Mouse (Mus musculus): ENCODE measurements around the gene Xylt1. TPM values are rescaled to one million over a fixed set of nuclear protein-coding genes. Genes with fewer than 3 reads are reported as not detected.

Xylt1 gene
- polyA plus RNA-seq, 1 experiment, result 2.7 TPM

DNA sequence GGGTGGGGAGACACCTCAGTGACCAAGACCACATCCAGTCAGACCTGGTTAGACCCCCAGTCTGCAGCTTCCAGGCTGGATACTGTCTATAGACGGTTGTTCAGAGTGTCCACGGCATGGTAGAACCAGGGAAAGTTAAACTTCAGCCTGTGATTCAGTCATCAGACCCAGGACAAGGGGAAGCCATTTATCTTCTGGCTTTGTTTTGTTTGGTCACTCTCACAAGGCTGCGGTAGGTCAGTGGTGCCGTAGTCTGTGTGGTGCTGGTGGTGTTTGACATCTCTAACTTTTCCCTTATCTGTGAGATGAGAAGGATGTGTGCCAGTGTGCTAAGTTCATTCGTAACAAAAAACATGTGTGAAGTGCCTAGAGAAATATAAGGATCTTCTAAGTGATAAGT is 152.4 kb downstream of the Xylt1 start:
- no peak overlapping the region for H3K4me3 ChIP-seq (replicated peaks; ENCODE audit: extremely low read depth, low read depth, low read length)
- TF ChIP-seq POLR2A (IDR thresholded peaks at IDR 0.05; ENCODE audit: borderline replicate concordance, extremely low read depth, low read depth, low read length) (no peak), CTCF (IDR thresholded peaks at IDR 0.05; ENCODE audit: insufficient read depth, low read length) (no peak)
- WGBS, result 34% methylated on average over 5 of the region's 5 CpGs
- H3K4me1 ChIP-seq (ENCODE audit: control insufficient read depth, insufficient read depth, low read length), result no peaks in the 10 kb centered on the region
- no peak for DNase-seq

- WGBS, result 62% methylated on average over 5 of the region's 5 CpGs
Measured at GRCm38 (mm10) chr7:117539931-117540330, 159.2 kb downstream of the Xylt1 start.

GRCm38 (mm10) chr7:117540413-117540812 is 159.6 kb downstream of the Xylt1 start:
- H3K4me1 ChIP-seq (ENCODE audit: control insufficient read depth, insufficient read depth, low read length), result no peaks in the 10 kb centered on the region
- DNase-seq, result no peak
- 40% methylated on average over 5 of the region's 5 CpGs for WGBS
- no peak for TF ChIP-seq POLR2A (IDR thresholded peaks at IDR 0.05; ENCODE audit: borderline replicate concordance, extremely low read depth, low read depth, low read length)
- no peak for TF ChIP-seq CTCF (IDR thresholded peaks at IDR 0.05; ENCODE audit: insufficient read depth, low read length)
- no peak overlapping the region for H3K4me3 ChIP-seq (replicated peaks; ENCODE audit: extremely low read depth, low read depth, low read length)

More at GRCm38 (mm10) chr7:117539931-117540330, 159.2 kb downstream of the Xylt1 start:
- no peak for DNase-seq
- no peak for TF ChIP-seq POLR2A (IDR thresholded peaks at IDR 0.05; ENCODE audit: borderline replicate concordance, extremely low read depth, low read depth, low read length)
- TF ChIP-seq CTCF (IDR thresholded peaks at IDR 0.05; ENCODE audit: insufficient read depth, low read length), result no peak
- Histone ChIP-seq H3K4me3 (replicated peaks; ENCODE audit: extremely low read depth, low read depth, low read length) (no peak overlapping the region), H3K4me1 (ENCODE audit: control insufficient read depth, insufficient read depth, low read length) (no peaks in the 10 kb centered on the region)

DNA sequence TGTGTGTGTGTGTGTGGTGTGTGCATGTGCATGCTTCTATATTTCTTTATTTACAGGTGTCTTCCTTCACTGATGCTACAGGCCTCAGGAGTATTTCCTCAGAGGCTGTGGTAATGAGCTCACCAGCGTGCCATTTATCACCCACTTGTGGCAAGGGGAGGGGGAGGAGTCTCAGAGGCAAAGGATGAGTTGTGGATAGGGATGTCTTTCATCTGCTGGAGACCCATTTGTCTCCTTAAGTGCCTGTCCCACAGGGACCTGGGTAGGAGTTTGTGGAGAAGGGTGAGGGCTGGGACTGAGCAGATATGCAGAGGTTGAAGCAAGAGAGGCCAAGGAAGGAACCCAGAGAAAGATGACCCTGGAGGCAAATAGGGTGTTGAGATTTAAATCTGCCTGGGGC is 160.3 kb downstream of the Xylt1 start:
- TF ChIP-seq POLR2A (IDR thresholded peaks at IDR 0.05; ENCODE audit: borderline replicate concordance, extremely low read depth, low read depth, low read length) (no peak), CTCF (IDR thresholded peaks at IDR 0.05; ENCODE audit: insufficient read depth, low read length) (no peak)
- H3K4me3 ChIP-seq (replicated peaks; ENCODE audit: extremely low read depth, low read depth, low read length), result no peak overlapping the region
- H3K4me1 ChIP-seq (ENCODE audit: control insufficient read depth, insufficient read depth, low read length), result no peaks in the 10 kb centered on the region
- 70% methylated on average over 1 of the region's 1 CpGs for WGBS
- no peak for DNase-seq

DNA sequence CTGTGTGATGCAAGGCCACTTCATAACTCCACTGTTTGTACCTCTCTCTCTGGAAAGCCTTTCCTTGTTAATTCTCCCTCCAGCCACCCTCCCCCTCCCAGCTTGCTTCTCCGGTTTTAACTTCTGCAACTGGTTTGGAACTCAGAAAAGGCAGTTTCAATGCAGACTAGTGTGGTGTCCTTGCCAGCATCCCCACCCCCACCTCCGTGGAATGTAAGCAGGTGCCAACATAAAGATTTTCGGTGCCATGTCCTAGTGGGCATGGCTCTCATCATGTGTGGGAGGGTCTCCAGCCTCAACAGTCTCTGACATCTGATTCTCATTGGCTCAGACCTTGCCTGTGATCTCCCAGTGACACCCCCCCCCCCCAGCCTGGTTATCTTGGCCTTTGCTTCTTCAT is 160.9 kb downstream of the Xylt1 start:
- no peak for TF ChIP-seq CTCF (IDR thresholded peaks at IDR 0.05; ENCODE audit: insufficient read depth, low read length)
- TF ChIP-seq POLR2A (IDR thresholded peaks at IDR 0.05; ENCODE audit: borderline replicate concordance, extremely low read depth, low read depth, low read length), result no peak
- DNase-seq, result no peak
- 67% methylated on average over 3 of the region's 3 CpGs for WGBS
- Histone ChIP-seq H3K4me3 (replicated peaks; ENCODE audit: extremely low read depth, low read depth, low read length) (no peak overlapping the region), H3K4me1 (ENCODE audit: control insufficient read depth, insufficient read depth, low read length) (no peaks in the 10 kb centered on the region)

- H3K4me3 ChIP-seq (replicated peaks; ENCODE audit: extremely low read depth, low read depth, low read length), result no peak overlapping the region
- no peak for DNase-seq
- 51% methylated on average over 8 of the region's 8 CpGs for WGBS
- H3K4me1 ChIP-seq (ENCODE audit: control insufficient read depth, insufficient read depth, low read length), result no peaks in the 10 kb centered on the region
- TF ChIP-seq POLR2A (IDR thresholded peaks at IDR 0.05; ENCODE audit: borderline replicate concordance, extremely low read depth, low read depth, low read length), result no peak
- no peak for TF ChIP-seq CTCF (IDR thresholded peaks at IDR 0.05; ENCODE audit: insufficient read depth, low read length)
Measured at GRCm38 (mm10) chr7:117543041-117543440, 162.3 kb downstream of the Xylt1 start.

GRCm38 (mm10) chr7:117544126-117544525 is 163.3 kb downstream of the Xylt1 start:
- H3K4me3 ChIP-seq (replicated peaks; ENCODE audit: extremely low read depth, low read depth, low read length), result no peak overlapping the region
- WGBS, result 67% methylated on average over 2 of the region's 2 CpGs

DNA sequence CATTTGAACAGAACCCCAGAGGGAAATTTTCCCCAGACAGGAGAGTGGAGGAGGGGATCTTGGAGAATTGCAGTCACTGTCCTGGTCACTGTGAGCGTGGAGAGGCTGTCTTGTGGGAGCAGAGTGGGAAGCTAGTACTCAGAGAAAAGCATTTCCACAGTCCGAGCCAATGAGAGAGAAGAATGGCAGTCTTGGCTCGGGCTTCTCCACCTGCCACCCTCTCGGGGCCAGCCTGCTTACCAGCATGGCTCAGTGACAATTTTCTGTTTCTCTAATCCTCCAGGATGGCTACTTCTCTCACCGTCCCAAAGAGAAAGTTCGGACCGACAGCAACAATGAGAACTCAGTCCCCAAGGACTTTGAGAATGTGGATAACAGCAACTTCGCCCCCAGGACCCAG is 167.5 kb downstream of the Xylt1 start:
- 80% methylated on average over 8 of the region's 8 CpGs for WGBS
- no peak for DNase-seq
- no peak for TF ChIP-seq CTCF (IDR thresholded peaks at IDR 0.05; ENCODE audit: insufficient read depth, low read length)
- no peak for TF ChIP-seq POLR2A (IDR thresholded peaks at IDR 0.05; ENCODE audit: borderline replicate concordance, extremely low read depth, low read depth, low read length)
- Histone ChIP-seq H3K4me1 (ENCODE audit: control insufficient read depth, insufficient read depth, low read length) (no peaks in the 10 kb centered on the region), H3K4me3 (replicated peaks; ENCODE audit: extremely low read depth, low read depth, low read length) (no peak overlapping the region)

More at GRCm38 (mm10) chr7:117544126-117544525, 163.3 kb downstream of the Xylt1 start:
- TF ChIP-seq POLR2A (IDR thresholded peaks at IDR 0.05; ENCODE audit: borderline replicate concordance, extremely low read depth, low read depth, low read length) (no peak), CTCF (IDR thresholded peaks at IDR 0.05; ENCODE audit: insufficient read depth, low read length) (no peak)
- DNase-seq, result no peak
- no peaks in the 10 kb centered on the region for H3K4me1 ChIP-seq (ENCODE audit: control insufficient read depth, insufficient read depth, low read length)

DNA sequence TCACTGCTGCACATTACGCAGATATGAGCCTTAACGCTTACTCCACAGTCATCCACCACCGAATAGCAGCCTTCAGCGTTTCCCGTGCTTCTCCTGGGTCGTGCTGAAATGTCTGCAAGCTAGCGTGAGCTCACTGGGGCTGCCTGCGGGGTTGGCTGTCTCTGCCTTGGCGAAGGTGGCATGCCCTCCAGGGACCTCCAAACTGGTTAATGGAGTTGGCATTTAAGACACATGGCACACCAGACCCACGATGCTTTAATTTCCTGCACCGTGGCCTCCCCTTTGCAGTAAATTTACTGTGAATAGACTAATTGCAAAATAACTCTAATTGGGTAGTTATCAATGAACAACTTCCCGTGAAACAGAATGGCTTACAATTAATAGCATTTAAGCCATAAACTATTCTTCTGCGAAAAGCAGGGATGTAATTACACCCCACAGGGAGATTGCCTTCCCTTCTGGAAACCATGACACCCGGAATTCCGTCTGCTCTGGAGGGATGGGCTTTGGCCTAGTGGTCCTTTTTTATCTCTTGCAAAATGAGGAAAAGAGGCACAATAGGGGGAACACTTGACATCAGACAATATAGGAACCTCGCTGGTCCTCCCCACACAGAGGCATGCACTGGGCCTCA is 170.3 kb downstream of the Xylt1 start:
- TF ChIP-seq POLR2A (IDR thresholded peaks at IDR 0.05; ENCODE audit: borderline replicate concordance, extremely low read depth, low read depth, low read length), result no peak
- TF ChIP-seq CTCF (IDR thresholded peaks at IDR 0.05; ENCODE audit: insufficient read depth, low read length), result no peak
- Histone ChIP-seq H3K4me3 (replicated peaks; ENCODE audit: extremely low read depth, low read depth, low read length) (no peak overlapping the region), H3K4me1 (ENCODE audit: control insufficient read depth, insufficient read depth, low read length) (no peaks in the 10 kb centered on the region)
- 91% methylated on average over 16 of the region's 16 CpGs for WGBS
- no peak for DNase-seq

DNA sequence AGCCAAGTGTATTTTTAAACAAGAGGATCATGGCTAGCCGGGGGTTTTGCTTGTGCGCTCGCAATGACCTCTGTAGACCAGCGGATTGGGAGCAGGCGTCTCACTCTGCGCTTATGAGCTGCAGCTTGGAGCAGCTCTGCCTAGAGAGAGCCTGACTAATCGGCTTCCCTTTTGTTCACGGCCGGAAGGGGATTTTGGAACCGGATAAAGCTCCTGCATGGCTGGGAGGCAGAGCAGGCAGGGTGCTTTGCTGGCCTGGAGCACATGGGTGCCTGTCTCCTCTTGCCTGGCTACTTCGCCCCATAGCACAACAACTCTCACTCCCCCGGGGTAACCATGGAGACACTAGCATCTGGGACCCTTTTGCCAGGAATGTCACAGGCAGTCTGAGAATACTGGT is 172.4 kb downstream of the Xylt1 start:
- Histone ChIP-seq H3K4me1 (ENCODE audit: control insufficient read depth, insufficient read depth, low read length) (no peaks in the 10 kb centered on the region), H3K4me3 (replicated peaks; ENCODE audit: extremely low read depth, low read depth, low read length) (no peak overlapping the region)
- 51% methylated on average over 12 of the region's 12 CpGs for WGBS
- DNase-seq, result no peak
- TF ChIP-seq CTCF (IDR thresholded peaks at IDR 0.05; ENCODE audit: insufficient read depth, low read length) (no peak), POLR2A (IDR thresholded peaks at IDR 0.05; ENCODE audit: borderline replicate concordance, extremely low read depth, low read depth, low read length) (no peak)
